Mouse (Mus musculus) stomach, embryonic 14.5 days (tissue): ENCODE data around the gene Col26a1. TPM values are rescaled to one million over a fixed set of nuclear protein-coding genes. Genes with fewer than 3 reads are reported as not detected.

Experiments used
- ATAC-seq: fragments of 200-750 bp; cut with Nextera tagmentation; 2 replicates; pipeline ENCODE4 v1.8.0; 2017; ENCODE audit warnings: low read depth, moderate TSS enrichment; ENCODE audit not compliant: insufficient number of reproducible peaks, insufficient read depth, low FRiP score
- H3K27ac ChIP-seq: fragments of 300-500 bp; sonication (generic); 2 replicates; pipeline ENCODE4 v1.5.1; 2014; ENCODE audit warnings: mild to moderate bottlenecking, low read length, moderate library complexity, mixed read lengths
- H3K27me3 ChIP-seq: fragments of 300-500 bp; sonication (generic); 2 replicates; pipeline ENCODE4 v1.6.1; 2014; ENCODE audit warnings: low read length, control low read depth, mixed read lengths; ENCODE audit not compliant: control insufficient read depth, insufficient read depth
- H3K36me3 ChIP-seq: fragments of 300-500 bp; sonication (generic); 2 replicates; pipeline ENCODE4 v1.6.1; 2014; ENCODE audit warnings: mild to moderate bottlenecking, control low read depth, low read length, moderate library complexity, mixed read lengths; ENCODE audit not compliant: control insufficient read depth, insufficient read depth
- H3K4me1 ChIP-seq: fragments of 300-500 bp; sonication (generic); 2 replicates; pipeline ENCODE4 v1.6.1; 2014; ENCODE audit warnings: low read length, control low read depth, mixed read lengths; ENCODE audit not compliant: control insufficient read depth, insufficient read depth
- H3K4me2 ChIP-seq: fragments of 300-500 bp; sonication (generic); replicated peaks from 2 replicates; pipeline ENCODE4 v1.6.1; 2014; ENCODE audit warnings: low read depth, low read length, control low read depth
- H3K4me3 ChIP-seq: fragments of 300-500 bp; sonication (generic); 2 replicates; pipeline ENCODE4 v1.5.1; 2014; ENCODE audit warnings: low read depth, low read length, control low read depth
- H3K9ac ChIP-seq: fragments of 300-500 bp; sonication (generic); replicated peaks from 2 replicates; pipeline ENCODE4 v1.6.1; 2014; ENCODE audit warnings: low read depth, mild to moderate bottlenecking, control low read depth, low read length, moderate library complexity, mixed read lengths
- H3K9me3 ChIP-seq: fragments of 300-500 bp; sonication (generic); 2 replicates; pipeline ENCODE4 v1.6.1; 2016; ENCODE audit warnings: low read depth, low read length, control low read depth; ENCODE audit not compliant: control insufficient read depth
- WGBS: fragments of 180-500 bp; shearing (Covaris S2); extraction: QIAGEN DNeasy Blood & Tissue Kit; methylation state at CpG from one replicate; pipeline ENCODE4 v1.1.7; 2014; 5-methylcytosine and 5-hydroxymethylcytosine counted together
- polyA plus RNA-seq: library from polyadenylated mRNA; unstranded; fragments of >200 nt; fragmentation: Nextera tagmentation; extraction: Ambion mirVana; gene quantifications from 2 replicates; pipeline ENCODE4 v1.2.1, GENCODE M21; 2014

Gene Col26a1
- polyA plus RNA-seq = 11.7 and 12.2 TPM in 2 replicates

GRCm38 (mm10) chr5:136882788-136883439 is at the start of gene Col26a1:
TSS of gene Col26a1 (minus strand) at chr5:136883209.
- Histone ChIP-seq H3K36me3 (no peaks in the 10 kb centered on the region), H3K9ac (peak within 1 kb of the TSS; percentile 50), H3K9me3 (no peaks in the 10 kb centered on the region), H3K27ac (no peak within 1 kb of the TSS), H3K4me1 (peaks cover 11% of the 10 kb centered on the region; the same call in 1 of the 2 replicates), H3K27me3 (peaks cover 3% of the 10 kb centered on the region; the same call in 1 of the 2 replicates), H3K4me3 (peak within 1 kb of the TSS; percentile 53), H3K4me2 (peak within 1 kb of the TSS; percentile 78)
- 1% methylated on average over 44 of the region's 44 CpGs for WGBS
- ATAC-seq = no peak; the same call in 1 of the 2 replicates

- Histone ChIP-seq H3K27ac (no peak overlapping the region), H3K27me3 (no peaks in the 10 kb centered on the region), H3K4me2 (no peak overlapping the region), H3K9me3 (no peaks in the 10 kb centered on the region), H3K4me1 (no peaks in the 10 kb centered on the region), H3K9ac (no peak overlapping the region), H3K36me3 (no peaks in the 10 kb centered on the region), H3K4me3 (no peak overlapping the region)
- 86% methylated on average over 14 of the region's 14 CpGs for WGBS
- no peak for ATAC-seq
Observed at GRCm38 (mm10) chr5:136931896-136932295, 48.9 kb upstream of the Col26a1 start.

- Histone ChIP-seq H3K4me1 (no peaks in the 10 kb centered on the region), H3K4me3 (no peak overlapping the region), H3K36me3 (no peaks in the 10 kb centered on the region), H3K27ac (no peak overlapping the region; the same call in 1 of the 2 replicates), H3K27me3 (no peaks in the 10 kb centered on the region), H3K9me3 (no peaks in the 10 kb centered on the region), H3K9ac (no peak overlapping the region), H3K4me2 (no peak overlapping the region)
- WGBS = 17% methylated on average over 4 of the region's 4 CpGs
- ATAC-seq = peak; percentile 78; the same call in 1 of the 2 replicates
Observed at GRCm38 (mm10) chr5:136929073-136929472, 46.1 kb upstream of the Col26a1 start.

- H3K9me3 ChIP-seq = no peaks in the 10 kb centered on the region
- H3K36me3 ChIP-seq = no peaks in the 10 kb centered on the region
- H3K4me3 ChIP-seq = no peak overlapping the region
- no peak overlapping the region for H3K4me2 ChIP-seq
- WGBS = 51% methylated on average over 7 of the region's 7 CpGs
- no peak overlapping the region for H3K9ac ChIP-seq
- no peak overlapping the region for H3K27ac ChIP-seq
- H3K4me1 ChIP-seq = peaks cover 4% of the 10 kb centered on the region; the same call in 1 of the 2 replicates
- no peak for ATAC-seq
- no peaks in the 10 kb centered on the region for H3K27me3 ChIP-seq
Observed at GRCm38 (mm10) chr5:136923751-136924478, 40.9 kb upstream of the Col26a1 start.

GRCm38 (mm10) chr5:136922830-136923229 is 39.8 kb upstream of the Col26a1 start:
- Histone ChIP-seq H3K4me3 (no peak overlapping the region), H3K9ac (no peak overlapping the region), H3K27me3 (no peaks in the 10 kb centered on the region), H3K4me2 (no peak overlapping the region), H3K27ac (no peak overlapping the region), H3K9me3 (no peaks in the 10 kb centered on the region), H3K36me3 (no peaks in the 10 kb centered on the region), H3K4me1 (peaks cover 4% of the 10 kb centered on the region; the same call in 1 of the 2 replicates)
- no peak for ATAC-seq
- WGBS = 81% methylated on average over 9 of the region's 9 CpGs

GRCm38 (mm10) chr5:136919546-136920301 is 36.7 kb upstream of the Col26a1 start:
- H3K27me3 ChIP-seq = no peaks in the 10 kb centered on the region
- H3K9me3 ChIP-seq = no peaks in the 10 kb centered on the region
- H3K9ac ChIP-seq = peak overlapping the region; percentile 53
- peak overlapping the region; percentile 61 for H3K4me3 ChIP-seq
- H3K4me1 ChIP-seq = peaks cover 4% of the 10 kb centered on the region; the same call in 1 of the 2 replicates
- ATAC-seq = no peak
- WGBS = 19% methylated on average over 18 of the region's 18 CpGs
- H3K27ac ChIP-seq = peak overlapping the region; percentile 48; the same call in 1 of the 2 replicates
- peak overlapping the region; percentile 89 for H3K4me2 ChIP-seq
- H3K36me3 ChIP-seq = no peaks in the 10 kb centered on the region

- Histone ChIP-seq H3K9ac (peak overlapping the region; percentile 53), H3K4me2 (peak overlapping the region; percentile 89), H3K36me3 (no peaks in the 10 kb centered on the region), H3K27ac (peak overlapping the region; percentile 48; the same call in 1 of the 2 replicates), H3K4me3 (peak overlapping the region; percentile 61), H3K9me3 (no peaks in the 10 kb centered on the region), H3K27me3 (no peaks in the 10 kb centered on the region), H3K4me1 (peaks cover 4% of the 10 kb centered on the region; the same call in 1 of the 2 replicates)
- peak; percentile 89 for ATAC-seq
- 2% methylated on average over 38 of the region's 38 CpGs for WGBS
Observed at GRCm38 (mm10) chr5:136918655-136919472, 35.9 kb upstream of the Col26a1 start.
